Mouse (Mus musculus) myocyte (in vitro differentiated cells): ENCODE results near the gene Efcab9. TPM values are rescaled to one million over a fixed set of nuclear protein-coding genes. Genes with fewer than 3 reads are reported as not detected.

Source experiments
- H3K27me3 ChIP-seq: one replicate; pipeline ENCODE4 v1.6.1; 2011; ENCODE audit not compliant: control insufficient read depth, insufficient read depth, insufficient read length
- H3K36me3 ChIP-seq: one replicate; pipeline ENCODE4 v1.6.1; 2011; ENCODE audit not compliant: control insufficient read depth, insufficient read depth
- H3K4me2 ChIP-seq: one replicate; pipeline ENCODE4 v1.6.1; 2011; ENCODE audit warnings: low read depth, control low read depth
- H3K4me3 ChIP-seq: one replicate; pipeline ENCODE4 v1.5.1; 2011; ENCODE audit warnings: mild to moderate bottlenecking, control low read depth, moderate library complexity
- H3K79me2 ChIP-seq: one replicate; pipeline ENCODE4 v1.6.1; 2011; ENCODE audit not compliant: control insufficient read depth, insufficient read depth
- H3ac ChIP-seq: one replicate; pipeline ENCODE4 v1.6.1; 2011; ENCODE audit not compliant: control insufficient read depth, insufficient read length
- CEBPB ChIP-seq: IDR thresholded peaks from 2 replicates; pipeline ENCODE4 v1.6.1; 2011; ENCODE audit warnings: mild to moderate bottlenecking, moderate library complexity; ENCODE audit not compliant: poor library complexity, insufficient read depth, severe bottlenecking
- E2F4 ChIP-seq: IDR thresholded peaks from one replicate; pipeline ENCODE4 v1.6.1; 2011; ENCODE audit warnings: mild to moderate bottlenecking, control low read depth, moderate library complexity; ENCODE audit not compliant: insufficient read depth
- MAX ChIP-seq: IDR thresholded peaks from one replicate; pipeline ENCODE4 v1.6.1; 2011; ENCODE audit warnings: low read depth, mild to moderate bottlenecking, control low read depth
- MYOD1 ChIP-seq, 3 experiments: IDR thresholded peaks; one replicate each; pipeline ENCODE4 v1.6.1; 2011; ENCODE audit warnings: control low read depth in 2 of 3, low read depth in 2 of 3, mild to moderate bottlenecking in 2 of 3, moderate library complexity in 1 of 3; ENCODE audit not compliant: insufficient read length in 2 of 3, control insufficient read depth in 1 of 3
- MYOG ChIP-seq, 3 experiments: IDR thresholded peaks; one replicate each; pipeline ENCODE4 v1.6.1; 2011; ENCODE audit warnings: control low read depth in 2 of 3, low read depth in 2 of 3, mild to moderate bottlenecking in 2 of 3; ENCODE audit not compliant: insufficient read length in 2 of 3, control insufficient read depth in 1 of 3, insufficient read depth in 1 of 3
- POLR2A ChIP-seq: IDR thresholded peaks from one replicate; pipeline ENCODE4 v1.6.1; 2011; ENCODE audit warnings: low read depth, mild to moderate bottlenecking, control low read depth, moderate library complexity; ENCODE audit not compliant: insufficient read length
- POLR2AphosphoS2 ChIP-seq: IDR thresholded peaks from one replicate; pipeline ENCODE4 v1.6.1; 2011; ENCODE audit warnings: low read depth, control low read depth; ENCODE audit not compliant: insufficient read length
- REST ChIP-seq: IDR thresholded peaks from one replicate; pipeline ENCODE4 v1.6.1; 2011; ENCODE audit warnings: mild to moderate bottlenecking, control low read depth, moderate library complexity; ENCODE audit not compliant: insufficient read depth, insufficient read length
- SRF ChIP-seq: IDR thresholded peaks from one replicate; pipeline ENCODE4 v1.6.1; 2011; ENCODE audit warnings: low read depth; ENCODE audit not compliant: control insufficient read depth, insufficient read length
- TCF12 ChIP-seq: IDR thresholded peaks from one replicate; pipeline ENCODE4 v1.6.1; 2011; ENCODE audit warnings: mild to moderate bottlenecking, control low read depth; ENCODE audit not compliant: poor library complexity, insufficient read depth, severe bottlenecking
- TCF3 ChIP-seq: IDR thresholded peaks from one replicate; pipeline ENCODE4 v1.6.1; 2011; ENCODE audit warnings: low read depth, control low read depth; ENCODE audit not compliant: insufficient read length
- USF1 ChIP-seq: IDR thresholded peaks from one replicate; pipeline ENCODE4 v1.6.1; 2011; ENCODE audit warnings: low read depth, mild to moderate bottlenecking, control low read depth, moderate library complexity
- polyA plus RNA-seq: library from polyadenylated mRNA; unstranded; fragments of >200 nt; fragmentation: generic; extraction: Trizol; gene quantifications from one replicate; pipeline ENCODE4 v1.2.1, GENCODE M21; 2012; ENCODE audit warnings: missing spikeins

The Efcab9 gene
- polyA plus RNA-seq, 1 experiment, result 0.08 TPM

DNA sequence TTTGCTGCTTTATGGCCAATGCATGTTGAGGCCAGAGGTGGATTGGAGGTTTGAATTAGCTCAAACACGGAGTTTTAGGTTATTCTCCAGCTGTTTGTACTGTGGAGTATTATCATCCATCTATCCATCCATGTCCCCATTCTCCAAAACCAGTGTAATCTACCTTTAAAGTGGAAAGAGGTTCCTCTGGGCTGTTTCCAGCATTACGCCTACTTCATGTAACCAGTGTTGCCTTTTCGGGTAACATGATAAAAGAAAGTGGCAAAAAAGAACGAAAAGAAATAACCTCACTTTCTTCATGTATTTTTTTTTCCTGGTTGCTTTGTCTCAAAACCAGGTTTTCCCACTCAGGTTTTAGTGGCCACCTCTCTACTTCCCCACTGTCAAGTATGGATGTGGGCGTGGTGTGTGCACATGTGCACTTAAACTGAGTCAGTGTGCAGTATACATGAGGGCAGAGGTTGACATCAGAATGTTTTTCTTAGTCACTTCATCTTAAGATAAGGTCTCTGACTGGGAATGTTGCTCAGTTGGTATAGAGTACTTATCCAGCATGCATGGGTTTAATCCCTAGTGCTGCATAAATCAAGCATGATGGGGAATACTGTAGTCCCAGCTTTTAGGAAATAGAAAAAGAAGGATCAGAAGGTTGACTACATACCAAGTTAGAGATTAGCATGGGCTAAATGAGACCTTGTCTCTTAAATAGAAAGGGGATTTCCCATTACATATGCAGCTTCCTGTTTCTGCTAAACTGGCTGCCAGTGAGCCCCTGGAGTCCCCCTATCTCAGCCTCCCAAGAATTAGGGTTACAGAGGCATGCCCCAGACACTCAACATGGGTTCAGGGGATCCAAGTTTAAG, 42.8 kb downstream of the Efcab9 start:
- peaks cover 74% of the 10 kb centered on the region for H3K79me2 ChIP-seq
- no peaks in the 10 kb centered on the region for H3K36me3 ChIP-seq
- H3ac ChIP-seq, result no peak overlapping the region
- no peaks in the 10 kb centered on the region for H3K27me3 ChIP-seq
- no peak overlapping the region for H3K4me2 ChIP-seq
- no peak for TF ChIP-seq MYOD1 (IDR thresholded peaks at IDR 0.05; ENCODE audit: control insufficient read depth in 1 of 3, insufficient read length in 2 of 3, low read depth in 2 of 3)
- no peak for TF ChIP-seq E2F4
- no peak for TF ChIP-seq MAX
- TF ChIP-seq USF1, result no peak
- no peak for TF ChIP-seq TCF3
- no peak for TF ChIP-seq SRF
- TF ChIP-seq REST, result no peak
- TF ChIP-seq TCF12, result no peak
- TF ChIP-seq POLR2AphosphoS2, result no peak
- no peak for TF ChIP-seq POLR2A
- TF ChIP-seq CEBPB, result no peak
- no peak for TF ChIP-seq MYOG (IDR thresholded peaks at IDR 0.05; ENCODE audit: control insufficient read depth in 1 of 3, insufficient read depth in 1 of 3, insufficient read length in 2 of 3, low read depth in 2 of 3)
- no peak overlapping the region for H3K4me3 ChIP-seq

DNA sequence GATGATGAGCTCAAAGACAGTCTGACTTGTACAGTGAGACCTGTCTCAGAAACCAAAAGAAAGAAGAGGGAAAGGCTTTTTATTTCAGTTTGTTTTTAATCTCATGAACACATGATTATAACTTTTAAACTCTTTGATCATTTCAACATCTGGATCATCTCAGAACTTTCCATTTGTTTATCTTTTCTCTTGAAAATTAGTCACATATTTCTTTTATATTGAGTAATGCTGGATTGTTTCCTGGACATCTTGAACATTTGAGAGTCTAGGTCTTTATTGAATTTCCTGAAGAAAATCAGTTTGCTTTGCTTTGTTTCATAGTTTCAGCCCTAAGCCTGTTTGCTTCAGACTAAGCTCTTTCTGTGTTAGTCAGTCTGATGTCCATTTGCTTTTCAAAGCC, 43.5 kb downstream of the Efcab9 start:
- no peaks in the 10 kb centered on the region for H3K27me3 ChIP-seq
- H3K4me2 ChIP-seq, result no peak overlapping the region
- H3ac ChIP-seq, result no peak overlapping the region
- peaks cover 76% of the 10 kb centered on the region for H3K79me2 ChIP-seq
- no peak overlapping the region for H3K4me3 ChIP-seq
- TF ChIP-seq USF1, result no peak
- no peak for TF ChIP-seq REST
- no peak for TF ChIP-seq POLR2AphosphoS2
- no peak for TF ChIP-seq TCF3
- TF ChIP-seq MAX, result no peak
- no peak for TF ChIP-seq MYOG (IDR thresholded peaks at IDR 0.05; ENCODE audit: control insufficient read depth in 1 of 3, insufficient read depth in 1 of 3, insufficient read length in 2 of 3, low read depth in 2 of 3)
- no peak for TF ChIP-seq MYOD1 (IDR thresholded peaks at IDR 0.05; ENCODE audit: control insufficient read depth in 1 of 3, insufficient read length in 2 of 3, low read depth in 2 of 3)
- no peak for TF ChIP-seq POLR2A
- no peak for TF ChIP-seq TCF12
- no peak for TF ChIP-seq SRF
- no peak for TF ChIP-seq E2F4
- H3K36me3 ChIP-seq, result no peaks in the 10 kb centered on the region

DNA sequence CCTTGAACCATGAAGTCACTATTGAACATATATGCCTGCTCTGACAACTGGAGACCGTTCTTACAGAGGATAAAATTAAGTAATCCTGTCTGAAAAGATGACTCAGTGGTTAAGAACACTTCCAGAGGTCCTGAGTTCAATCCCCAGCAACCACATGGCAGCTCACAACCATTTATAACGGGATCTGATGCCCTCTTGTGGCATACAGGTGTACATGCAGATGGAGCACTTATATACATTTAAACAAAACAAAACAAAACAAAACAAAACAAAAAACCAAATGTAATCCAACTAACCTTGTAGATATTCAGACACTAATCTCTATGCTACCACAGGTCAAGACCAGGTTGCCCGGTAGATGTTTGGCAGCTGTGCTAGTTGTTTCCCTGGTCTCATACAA, 44.4 kb downstream of the Efcab9 start:
- Histone ChIP-seq H3ac (no peak overlapping the region), H3K79me2 (peaks cover 75% of the 10 kb centered on the region), H3K36me3 (no peaks in the 10 kb centered on the region), H3K4me2 (no peak overlapping the region), H3K27me3 (no peaks in the 10 kb centered on the region), H3K4me3 (no peak overlapping the region)
- TF ChIP-seq E2F4 (no peak), CEBPB (no peak), MAX (no peak), TCF3 (no peak), SRF (no peak), USF1 (no peak), POLR2AphosphoS2 (no peak), POLR2A (no peak), TCF12 (no peak), REST (no peak), MYOD1 (IDR thresholded peaks at IDR 0.05; ENCODE audit: control insufficient read depth in 1 of 3, insufficient read length in 2 of 3, low read depth in 2 of 3) (no peak), MYOG (IDR thresholded peaks at IDR 0.05; ENCODE audit: control insufficient read depth in 1 of 3, insufficient read depth in 1 of 3, insufficient read length in 2 of 3, low read depth in 2 of 3) (no peak)

DNA sequence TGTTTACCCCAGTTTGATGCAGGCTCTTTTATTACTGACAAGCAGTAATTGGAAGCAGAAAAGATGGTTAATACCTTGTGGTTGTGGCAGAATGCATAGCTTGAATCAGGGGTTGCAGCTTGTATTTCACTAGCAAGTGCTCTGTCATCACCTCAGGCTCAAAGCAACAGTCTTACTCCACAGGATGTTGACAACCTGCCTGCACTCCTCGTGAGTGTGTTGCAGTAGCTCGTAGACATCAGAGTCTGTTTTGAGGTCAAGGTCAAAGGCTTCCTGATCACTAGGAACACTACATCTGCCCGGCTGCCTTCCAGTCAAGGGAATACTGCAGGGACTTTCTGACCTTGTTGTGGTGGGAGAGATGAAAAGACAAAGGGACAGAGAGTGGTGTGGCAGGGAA, 45.3 kb downstream of the Efcab9 start:
- H3K4me2 ChIP-seq, result no peak overlapping the region
- no peaks in the 10 kb centered on the region for H3K36me3 ChIP-seq
- TF ChIP-seq MYOG (IDR thresholded peaks at IDR 0.05; ENCODE audit: control insufficient read depth in 1 of 3, insufficient read depth in 1 of 3, insufficient read length in 2 of 3, low read depth in 2 of 3) (no peak), USF1 (no peak), POLR2AphosphoS2 (no peak), MAX (no peak), TCF12 (no peak), E2F4 (no peak), CEBPB (no peak), SRF (no peak), TCF3 (no peak), POLR2A (no peak), REST (no peak), MYOD1 (IDR thresholded peaks at IDR 0.05; ENCODE audit: control insufficient read depth in 1 of 3, insufficient read length in 2 of 3, low read depth in 2 of 3) (no peak)
- no peak overlapping the region for H3ac ChIP-seq
- H3K4me3 ChIP-seq, result no peak overlapping the region
- H3K79me2 ChIP-seq, result peaks cover 75% of the 10 kb centered on the region
- H3K27me3 ChIP-seq, result no peaks in the 10 kb centered on the region
